Mouse (Mus musculus): ENCODE measurements around the gene Man2b2. TPM values are rescaled to one million over a fixed set of nuclear protein-coding genes. Genes with fewer than 3 reads are reported as not detected.

Gene Man2b2
- 12.3 and 17.9 TPM in 2 replicates for polyA plus RNA-seq (2015; fragmentation: Nextera tagmentation; extraction: Ambion mirVana)

DNA sequence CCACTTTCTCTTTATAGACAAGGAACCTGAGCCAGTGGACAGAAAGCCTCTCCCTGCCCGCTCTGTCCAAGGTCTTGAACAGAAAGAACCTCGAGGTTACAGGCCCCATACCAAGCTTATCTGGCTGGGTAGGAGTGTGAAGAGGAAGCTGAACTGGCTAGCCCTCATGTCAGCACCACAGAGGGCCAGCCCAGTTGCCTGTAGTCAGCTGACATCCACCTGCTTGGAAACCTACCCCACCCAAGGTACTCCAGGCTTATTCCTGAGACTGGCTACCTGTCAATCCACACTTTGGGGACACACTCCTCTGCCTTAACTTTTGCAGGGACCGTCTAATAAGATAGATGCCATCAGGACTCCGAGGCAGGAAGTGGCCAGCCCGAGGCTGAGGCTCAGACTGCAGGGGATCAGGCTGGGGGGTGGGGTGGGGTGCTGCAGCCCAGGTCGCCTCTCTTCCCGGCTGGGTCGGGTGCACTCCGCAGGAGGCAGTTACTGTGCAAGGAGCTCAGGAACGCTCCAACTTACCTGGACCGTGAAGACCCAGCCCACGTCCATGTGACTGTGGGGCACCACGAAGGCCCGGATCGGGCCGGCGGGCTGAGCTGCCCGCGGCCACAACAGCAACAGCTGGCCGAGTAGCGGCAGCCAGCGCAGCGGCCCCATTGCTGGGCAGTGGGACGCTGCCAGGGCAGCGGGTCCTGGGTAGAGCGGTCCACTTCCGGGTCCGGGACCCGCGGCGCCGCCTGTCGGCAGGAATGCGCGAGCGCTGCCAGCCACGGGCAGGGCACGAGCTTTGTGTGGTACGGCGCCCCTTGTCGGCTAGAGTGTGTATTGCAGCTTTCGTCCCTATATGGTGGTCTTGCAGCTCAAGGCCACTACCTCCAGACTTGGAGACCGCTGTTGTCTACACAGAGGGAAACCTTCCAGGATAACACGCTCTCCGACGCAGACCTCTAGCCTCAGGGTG, at the start of gene Man2b2:
Gene Man2b2 (minus strand): TSS at position 741 of the 967 bp plus-strand sequence.
- no peak within 1 kb of the TSS for H3K27ac ChIP-seq

GRCm38 (mm10) chr5:36878801-36879200, 48.3 kb upstream of the Man2b2 start:
- no peak overlapping the region for H3K4me2 ChIP-seq
- no peak overlapping the region for H3K27ac ChIP-seq
- ATAC-seq (replicated peaks; ENCODE audit: insufficient number of reproducible peaks, insufficient read depth, low FRiP score, low read depth): no peak
- H3K9ac ChIP-seq: no peak overlapping the region
- H3K4me1 ChIP-seq (replicated peaks): no peaks in the 10 kb centered on the region
- 76% methylated on average over 4 of the region's 4 CpGs for WGBS
- peaks cover 20% of the 10 kb centered on the region for H3K27me3 ChIP-seq
- no peak overlapping the region for H3K4me3 ChIP-seq
- no peaks in the 10 kb centered on the region for H3K9me3 ChIP-seq (replicated peaks)
- H3K36me3 ChIP-seq: no peaks in the 10 kb centered on the region

More for the DNA sequence above, at the start of gene Man2b2:
- H3K36me3 ChIP-seq: no peaks in the 10 kb centered on the region
- peak within 1 kb of the TSS; percentile 86 for H3K4me2 ChIP-seq
- H3K4me1 ChIP-seq (replicated peaks): peaks cover 16% of the 10 kb centered on the region
- peak within 1 kb of the TSS; percentile 61 for H3K9ac ChIP-seq
- H3K9me3 ChIP-seq (replicated peaks): no peaks in the 10 kb centered on the region
- H3K4me3 ChIP-seq: peak within 1 kb of the TSS; percentile 62
- ATAC-seq (replicated peaks; ENCODE audit: insufficient number of reproducible peaks, insufficient read depth, low FRiP score, low read depth): peak; percentile 80
- no peaks in the 10 kb centered on the region for H3K27me3 ChIP-seq
- 2% methylated on average over 46 of the region's 46 CpGs for WGBS

DNA sequence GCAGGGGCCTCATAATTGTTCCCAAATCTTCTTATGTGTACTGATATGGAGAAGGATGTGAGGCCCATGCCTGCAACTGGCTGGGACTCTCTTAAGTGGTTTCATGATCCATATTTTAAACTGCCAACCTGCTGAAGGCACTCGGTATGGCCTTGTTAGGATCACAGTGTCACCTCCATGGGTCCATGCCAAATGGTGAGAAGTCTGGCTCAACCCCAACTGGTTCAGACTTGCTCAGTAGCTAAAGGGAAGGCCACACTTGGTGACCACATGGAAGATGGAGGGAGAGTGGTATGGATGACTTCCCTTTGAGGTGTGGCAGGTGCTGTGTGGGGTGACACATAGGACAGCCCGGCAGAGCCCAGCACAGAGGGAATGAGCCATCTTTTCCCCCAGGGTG, 47.2 kb upstream of the Man2b2 start:
- ATAC-seq (replicated peaks; ENCODE audit: insufficient number of reproducible peaks, insufficient read depth, low FRiP score, low read depth): no peak
- H3K27me3 ChIP-seq: peaks cover 27% of the 10 kb centered on the region
- 61% methylated on average over 2 of the region's 2 CpGs for WGBS

GRCm38 (mm10) chr5:36876777-36877396, 46.4 kb upstream of the Man2b2 start:
- Histone ChIP-seq H3K27ac (no peak overlapping the region), H3K9me3 (replicated peaks) (no peaks in the 10 kb centered on the region), H3K27me3 (peaks cover 35% of the 10 kb centered on the region), H3K4me1 (replicated peaks) (no peaks in the 10 kb centered on the region), H3K9ac (no peak overlapping the region), H3K36me3 (no peaks in the 10 kb centered on the region), H3K4me2 (no peak overlapping the region), H3K4me3 (no peak overlapping the region)
- no peak for ATAC-seq (replicated peaks; ENCODE audit: insufficient number of reproducible peaks, insufficient read depth, low FRiP score, low read depth)
- 67% methylated on average over 7 of the region's 7 CpGs for WGBS

More for the DNA sequence above, 47.2 kb upstream of the Man2b2 start:
- Histone ChIP-seq H3K9ac (no peak overlapping the region), H3K4me2 (no peak overlapping the region), H3K4me1 (replicated peaks) (no peaks in the 10 kb centered on the region), H3K27ac (no peak overlapping the region), H3K36me3 (no peaks in the 10 kb centered on the region), H3K4me3 (no peak overlapping the region), H3K9me3 (replicated peaks) (no peaks in the 10 kb centered on the region)

GRCm38 (mm10) chr5:36875956-36876355, 45.5 kb upstream of the Man2b2 start:
- H3K9ac ChIP-seq: no peak overlapping the region
- H3K27me3 ChIP-seq: peaks cover 44% of the 10 kb centered on the region
- no peak overlapping the region for H3K27ac ChIP-seq
- H3K4me2 ChIP-seq: no peak overlapping the region
- no peaks in the 10 kb centered on the region for H3K4me1 ChIP-seq (replicated peaks)
- WGBS: 66% methylated on average over 4 of the region's 4 CpGs
- H3K36me3 ChIP-seq: no peaks in the 10 kb centered on the region
- H3K4me3 ChIP-seq: no peak overlapping the region
- ATAC-seq (replicated peaks; ENCODE audit: insufficient number of reproducible peaks, insufficient read depth, low FRiP score, low read depth): no peak
- no peaks in the 10 kb centered on the region for H3K9me3 ChIP-seq (replicated peaks)

DNA sequence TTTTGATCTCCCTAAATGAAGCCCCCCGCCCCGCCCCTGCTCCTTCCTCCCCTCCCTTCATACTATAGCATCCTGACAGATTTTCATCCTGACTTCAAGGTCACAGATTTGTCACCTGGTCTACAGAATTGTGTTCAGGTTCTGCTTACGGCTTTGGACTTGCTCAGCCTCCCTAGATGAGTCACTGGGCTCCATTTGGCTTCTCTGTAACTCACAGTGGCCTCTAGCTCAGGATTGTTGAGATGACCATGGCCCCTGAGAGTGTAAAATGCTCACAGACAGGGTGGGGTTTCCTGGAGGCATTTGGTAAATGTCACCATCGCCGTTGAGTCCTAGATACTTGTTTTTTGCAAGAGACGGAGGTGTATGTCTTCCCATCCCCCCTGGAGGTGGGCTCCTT, 40.5 kb upstream of the Man2b2 start:
- peaks cover 22% of the 10 kb centered on the region for H3K4me1 ChIP-seq (replicated peaks)
- 76% methylated on average over 6 of the region's 6 CpGs for WGBS
- no peak overlapping the region for H3K4me2 ChIP-seq
- no peak overlapping the region for H3K4me3 ChIP-seq
- H3K27ac ChIP-seq: no peak overlapping the region
- H3K27me3 ChIP-seq: peaks cover 91% of the 10 kb centered on the region
- no peak for ATAC-seq (replicated peaks; ENCODE audit: insufficient number of reproducible peaks, insufficient read depth, low FRiP score, low read depth)
- no peaks in the 10 kb centered on the region for H3K9me3 ChIP-seq (replicated peaks)
- no peaks in the 10 kb centered on the region for H3K36me3 ChIP-seq
- H3K9ac ChIP-seq: no peak overlapping the region

DNA sequence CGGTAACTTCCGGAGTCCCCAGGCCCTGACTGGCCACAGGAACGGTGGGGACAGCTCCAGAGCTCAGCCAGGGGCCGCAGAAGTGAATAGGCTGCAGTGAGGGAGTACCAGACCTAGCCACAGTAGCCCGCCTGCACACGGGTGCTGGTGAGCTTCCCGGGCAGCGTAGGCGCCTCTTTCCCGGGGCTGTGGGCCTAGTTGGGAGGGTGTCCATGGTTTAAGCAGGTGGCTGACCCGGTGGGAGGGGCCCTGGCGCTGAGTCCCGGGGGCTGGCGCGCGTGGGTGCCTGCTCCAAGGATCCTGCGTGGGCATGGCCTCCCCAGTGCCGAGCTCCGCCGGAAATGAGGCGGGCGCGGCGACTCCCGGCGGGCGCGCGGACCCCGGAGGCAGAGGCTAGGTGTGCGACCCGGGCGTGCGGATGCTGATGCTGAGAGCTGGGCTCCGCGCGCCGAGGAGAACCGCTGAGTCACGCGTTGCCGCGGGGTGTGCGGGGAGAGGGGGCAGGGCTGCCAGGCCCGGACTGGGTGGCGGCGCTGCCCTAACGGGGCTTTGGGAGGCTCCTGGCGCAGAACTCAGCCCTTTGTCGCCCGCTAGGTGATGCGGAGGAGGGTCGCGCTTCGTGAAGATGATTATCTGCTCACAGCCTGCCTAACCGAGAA, 39.3 kb upstream of the Man2b2 start:
- Histone ChIP-seq H3K27me3 (peaks cover 96% of the 10 kb centered on the region), H3K4me1 (replicated peaks) (peaks cover 22% of the 10 kb centered on the region), H3K36me3 (no peaks in the 10 kb centered on the region), H3K9me3 (replicated peaks) (no peaks in the 10 kb centered on the region), H3K9ac (no peak overlapping the region), H3K27ac (no peak overlapping the region), H3K4me3 (peak overlapping the region; percentile 44), H3K4me2 (peak overlapping the region; percentile 78)
- ATAC-seq (replicated peaks; ENCODE audit: insufficient number of reproducible peaks, insufficient read depth, low FRiP score, low read depth): no peak
- 1% methylated on average over 56 of the region's 56 CpGs for WGBS

GRCm38 (mm10) chr5:36869186-36869577, 38.7 kb upstream of the Man2b2 start:
- WGBS: 4% methylated on average over 7 of the region's 7 CpGs
- Histone ChIP-seq H3K4me1 (replicated peaks) (peaks cover 22% of the 10 kb centered on the region), H3K4me3 (peak overlapping the region; percentile 44), H3K4me2 (peak overlapping the region; percentile 78), H3K9ac (no peak overlapping the region), H3K9me3 (replicated peaks) (no peaks in the 10 kb centered on the region), H3K36me3 (no peaks in the 10 kb centered on the region), H3K27ac (no peak overlapping the region), H3K27me3 (peaks cover 96% of the 10 kb centered on the region)
- no peak for ATAC-seq (replicated peaks; ENCODE audit: insufficient number of reproducible peaks, insufficient read depth, low FRiP score, low read depth)

- Histone ChIP-seq H3K4me1 (replicated peaks) (peaks cover 22% of the 10 kb centered on the region), H3K4me2 (peak within 1 kb of the TSS; percentile 78), H3K4me3 (peak within 1 kb of the TSS; percentile 44), H3K9me3 (replicated peaks) (no peaks in the 10 kb centered on the region), H3K27me3 (peaks cover 97% of the 10 kb centered on the region), H3K27ac (no peak within 1 kb of the TSS), H3K9ac (no peak within 1 kb of the TSS), H3K36me3 (no peaks in the 10 kb centered on the region)
- ATAC-seq (replicated peaks; ENCODE audit: insufficient number of reproducible peaks, insufficient read depth, low FRiP score, low read depth): no peak
- under 1% methylated on average over 87 of the region's 108 CpGs for WGBS
Observed at GRCm38 (mm10) chr5:36868266-36869090, 38.0 kb upstream of the Man2b2 start, which contains the start of gene Ppp2r2c. TSS of gene Ppp2r2c (plus strand) at chr5:36868513.

DNA sequence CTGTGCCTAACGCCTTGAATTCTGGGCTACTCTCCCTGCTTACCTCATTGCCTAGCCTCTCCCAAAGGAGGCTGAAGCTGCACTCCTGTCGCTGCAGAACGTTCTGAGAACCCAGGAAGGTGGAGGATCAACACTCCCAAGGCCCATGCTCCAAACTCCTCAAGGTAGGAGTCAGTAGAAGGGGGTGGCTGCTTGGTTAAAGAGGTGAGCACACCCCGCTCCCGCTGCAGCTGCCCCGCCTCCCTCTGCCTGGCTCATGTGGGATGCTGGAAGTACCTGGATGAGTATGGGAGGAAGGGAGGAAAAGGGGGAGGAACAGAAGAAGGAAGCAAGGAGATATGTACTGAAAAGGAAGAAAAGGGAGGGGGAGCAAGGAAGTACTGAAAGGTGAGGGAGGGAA, 37.1 kb upstream of the Man2b2 start:
- 4% methylated on average over 6 of the region's 6 CpGs for WGBS
- no peaks in the 10 kb centered on the region for H3K36me3 ChIP-seq
- ATAC-seq (replicated peaks; ENCODE audit: insufficient number of reproducible peaks, insufficient read depth, low FRiP score, low read depth): no peak

More for the DNA sequence above, 37.1 kb upstream of the Man2b2 start:
- peaks cover 22% of the 10 kb centered on the region for H3K4me1 ChIP-seq (replicated peaks)
- H3K27ac ChIP-seq: no peak overlapping the region
- no peak overlapping the region for H3K4me2 ChIP-seq
- no peak overlapping the region for H3K9ac ChIP-seq
- no peaks in the 10 kb centered on the region for H3K9me3 ChIP-seq (replicated peaks)
- H3K4me3 ChIP-seq: no peak overlapping the region
- H3K27me3 ChIP-seq: peaks cover 99% of the 10 kb centered on the region
